Mouse (Mus musculus) C2C12 (cell line): ENCODE data around the gene Cse1l. TPM values are rescaled to one million over a fixed set of nuclear protein-coding genes. Genes with fewer than 3 reads are reported as not detected.
A peak's percentile ranks its signal among the peaks of the same experiment; 100 is the strongest.

ENCODE experiments used
- H3K27me3 ChIP-seq: one replicate; pipeline ENCODE4 v1.6.1; 2011; ENCODE audit not compliant: control insufficient read depth, insufficient read depth, insufficient read length
- H3K36me3 ChIP-seq: one replicate; pipeline ENCODE4 v1.6.1; 2011; ENCODE audit not compliant: control insufficient read depth, insufficient read depth
- H3K4me3 ChIP-seq: one replicate; pipeline ENCODE4 v1.5.1; 2011; ENCODE audit warnings: mild to moderate bottlenecking, control low read depth; ENCODE audit not compliant: poor library complexity, insufficient read depth, severe bottlenecking
- H3K79me2 ChIP-seq: one replicate; pipeline ENCODE4 v1.6.1; 2011; ENCODE audit not compliant: control insufficient read depth, insufficient read depth
- H3K79me3 ChIP-seq: one replicate; pipeline ENCODE4 v1.6.1; 2011; ENCODE audit warnings: low read depth, control low read depth
- H3ac ChIP-seq: one replicate; pipeline ENCODE3; 2011; ENCODE audit warnings: low read depth; ENCODE audit not compliant: control insufficient read depth, insufficient read length
- CEBPB ChIP-seq: IDR thresholded peaks from one replicate; pipeline ENCODE4 v1.6.1; 2011; ENCODE audit warnings: low read depth, mild to moderate bottlenecking, control low read depth, moderate library complexity
- CTCF ChIP-seq: IDR thresholded peaks from one replicate; pipeline ENCODE4 v1.5.1; 2011; ENCODE audit not compliant: control insufficient read depth, insufficient read depth, insufficient read length
- FOSL1 ChIP-seq: IDR thresholded peaks from one replicate; pipeline ENCODE4 v1.8.0; 2011; ENCODE audit warnings: mild to moderate bottlenecking, low read length; ENCODE audit not compliant: poor library complexity, insufficient read depth, severe bottlenecking
- MAX ChIP-seq: IDR thresholded peaks from one replicate; pipeline ENCODE4 v1.6.1; 2011; ENCODE audit warnings: mild to moderate bottlenecking, control low read depth
- MYOD1 ChIP-seq: IDR thresholded peaks from one replicate; pipeline ENCODE4 v1.6.1; 2011; ENCODE audit warnings: low read depth; ENCODE audit not compliant: control insufficient read depth, insufficient read length
- MYOG ChIP-seq: IDR thresholded peaks from one replicate; pipeline ENCODE4 v1.6.1; 2011; ENCODE audit not compliant: control insufficient read depth, insufficient read length; ENCODE audit errors: extremely low read depth
- USF1 ChIP-seq: IDR thresholded peaks from one replicate; pipeline ENCODE4 v1.6.1; 2011; ENCODE audit warnings: low read depth, mild to moderate bottlenecking, control low read depth, moderate library complexity
- polyA plus RNA-seq: library from polyadenylated mRNA; unstranded; fragments of >200 nt; fragmentation: generic; extraction: Trizol; gene quantifications from one replicate; pipeline ENCODE4 v1.2.1, GENCODE M21; 2012; ENCODE audit warnings: missing spikeins

The Cse1l gene
- polyA plus RNA-seq, 1 experiment = 41.5 TPM

GRCm38 (mm10) chr2:166885066-166885465 lies 20.8 kb upstream of the Cse1l start:
- no peaks in the 10 kb centered on the region for H3K79me2 ChIP-seq
- no peaks in the 10 kb centered on the region for H3K79me3 ChIP-seq
- no peak overlapping the region for H3ac ChIP-seq
- H3K36me3 ChIP-seq = peaks cover 4% of the 10 kb centered on the region
- TF ChIP-seq CTCF = no peak
- TF ChIP-seq MAX = no peak
- no peak for TF ChIP-seq MYOD1
- TF ChIP-seq CEBPB = no peak
- no peak for TF ChIP-seq FOSL1
- TF ChIP-seq USF1 = no peak
- TF ChIP-seq MYOG = no peak
- no peaks in the 10 kb centered on the region for H3K27me3 ChIP-seq
- H3K4me3 ChIP-seq = no peak overlapping the region

- Histone ChIP-seq H3K4me3 (no peak overlapping the region), H3K79me3 (no peaks in the 10 kb centered on the region), H3K79me2 (no peaks in the 10 kb centered on the region), H3K27me3 (no peaks in the 10 kb centered on the region), H3K36me3 (peaks cover 4% of the 10 kb centered on the region), H3ac (no peak overlapping the region)
- TF ChIP-seq MAX = no peak
- TF ChIP-seq CEBPB = no peak
- TF ChIP-seq MYOG = no peak
- TF ChIP-seq USF1 = no peak
- TF ChIP-seq MYOD1 = no peak
- TF ChIP-seq FOSL1 = no peak
- no peak for TF ChIP-seq CTCF
These were observed 20.2 kb upstream of the Cse1l start for GRCm38 (mm10) chr2:166885619-166886018.

GRCm38 (mm10) chr2:166886231-166886630 lies 19.6 kb upstream of the Cse1l start:
- no peaks in the 10 kb centered on the region for H3K79me2 ChIP-seq
- no peak overlapping the region for H3K4me3 ChIP-seq
- peaks cover 4% of the 10 kb centered on the region for H3K36me3 ChIP-seq
- H3K27me3 ChIP-seq = no peaks in the 10 kb centered on the region
- TF ChIP-seq CEBPB (no peak), FOSL1 (no peak), MYOD1 (no peak), USF1 (no peak), CTCF (no peak), MAX (no peak), MYOG (no peak)
- H3K79me3 ChIP-seq = no peaks in the 10 kb centered on the region
- H3ac ChIP-seq = no peak overlapping the region

- TF ChIP-seq CTCF (peak; percentile 66), MAX (no peak), USF1 (no peak), FOSL1 (no peak), CEBPB (no peak), MYOD1 (peak; percentile 31)
- H3K4me3 ChIP-seq = no peak overlapping the region
- H3K36me3 ChIP-seq = peaks cover 17% of the 10 kb centered on the region
These were observed 18.0 kb upstream of the Cse1l start for GRCm38 (mm10) chr2:166887816-166888215.

GRCm38 (mm10) chr2:166891366-166891880 lies 14.4 kb upstream of the Cse1l start:
- Histone ChIP-seq H3K79me3 (no peaks in the 10 kb centered on the region), H3ac (no peak overlapping the region), H3K27me3 (no peaks in the 10 kb centered on the region), H3K4me3 (no peak overlapping the region), H3K79me2 (no peaks in the 10 kb centered on the region), H3K36me3 (peaks cover 27% of the 10 kb centered on the region)
- TF ChIP-seq MYOD1 (no peak), USF1 (no peak), MYOG (no peak), FOSL1 (no peak), MAX (no peak), CEBPB (no peak)

More at GRCm38 (mm10) chr2:166887816-166888215, 18.0 kb upstream of the Cse1l start:
- no peaks in the 10 kb centered on the region for H3K79me2 ChIP-seq
- H3K27me3 ChIP-seq = no peaks in the 10 kb centered on the region
- no peak overlapping the region for H3ac ChIP-seq
- no peaks in the 10 kb centered on the region for H3K79me3 ChIP-seq
